Mouse (Mus musculus) hindbrain, embryonic 10.5 days (tissue): Measurements from ENCODE around the gene Matn3. TPM values are rescaled to one million over a fixed set of nuclear protein-coding genes. Genes with fewer than 3 reads are reported as not detected.

Experiments
- DNase-seq: peaks from one replicate; pipeline ENCODE4 v3.0.0-alpha.2; 2017; ENCODE audit warnings: low spot score
- H3K27ac ChIP-seq: fragments of 300-500 bp; sonication (generic); 2 replicates; pipeline ENCODE4 v1.5.1; 2016; ENCODE audit warnings: mild to moderate bottlenecking, moderate library complexity
- H3K27me3 ChIP-seq: fragments of 300-500 bp; sonication (generic); 2 replicates; pipeline ENCODE4 v1.6.1; 2016; ENCODE audit warnings: mild to moderate bottlenecking; ENCODE audit not compliant: poor library complexity, insufficient read depth, severe bottlenecking
- H3K36me3 ChIP-seq: fragments of 300-500 bp; sonication (generic); 2 replicates; pipeline ENCODE4 v1.6.1; 2016; ENCODE audit warnings: mild to moderate bottlenecking, moderate library complexity
- H3K4me1 ChIP-seq: fragments of 300-500 bp; sonication (generic); replicated peaks from 2 replicates; pipeline ENCODE4 v1.6.1; 2016; ENCODE audit warnings: mild to moderate bottlenecking
- H3K4me3 ChIP-seq: fragments of 300-500 bp; sonication (generic); 2 replicates; pipeline ENCODE4 v1.5.1; 2016; ENCODE audit warnings: mild to moderate bottlenecking, moderate library complexity
- H3K9me3 ChIP-seq: fragments of 300-500 bp; sonication (generic); 2 replicates; pipeline ENCODE4 v1.6.1; 2016; ENCODE audit warnings: mild to moderate bottlenecking, moderate library complexity
- WGBS: fragments of 180-500 bp; shearing (Covaris S2); methylation state at CpG from one replicate; pipeline ENCODE4 v1.1.7; 2016; 5-methylcytosine and 5-hydroxymethylcytosine counted together
- polyA plus RNA-seq: library from polyadenylated mRNA; unstranded; fragments of >200 nt; fragmentation: Nextera tagmentation; extraction: Ambion mirVana; gene quantifications from 2 replicates; pipeline ENCODE4 v1.2.1, GENCODE M21; 2016

The Matn3 gene
- polyA plus RNA-seq, 1 experiment from 2014 or later: 2.5 TPM

DNA sequence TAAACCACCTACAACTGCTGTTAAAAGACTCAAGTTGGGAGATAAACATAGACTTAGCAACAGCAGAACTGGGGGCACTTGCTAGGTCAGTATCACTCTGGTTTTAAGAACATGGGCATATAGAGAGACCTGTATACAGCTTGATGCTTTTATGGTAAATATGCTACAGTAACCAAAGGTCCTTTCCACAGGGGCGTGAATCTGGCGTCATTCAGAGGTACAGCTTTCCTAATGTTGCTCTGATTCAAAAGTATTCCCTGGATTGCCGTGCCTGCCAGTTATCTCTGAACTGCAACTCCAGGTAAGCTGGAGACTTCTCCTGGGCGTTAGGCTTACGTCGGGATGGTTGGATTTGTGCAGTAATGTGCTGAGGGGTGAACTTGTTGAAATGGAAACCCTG, 60.1 kb downstream of the Matn3 start:
- Histone ChIP-seq H3K4me3 (no peak overlapping the region), H3K36me3 (peaks cover 19% of the 10 kb centered on the region; the same call in 1 of the 2 replicates), H3K27ac (no peak overlapping the region), H3K4me1 (no peaks in the 10 kb centered on the region), H3K27me3 (no peaks in the 10 kb centered on the region), H3K9me3 (no peaks in the 10 kb centered on the region)
- WGBS: 94% methylated on average over 6 of the region's 6 CpGs
- no peak for DNase-seq

DNA sequence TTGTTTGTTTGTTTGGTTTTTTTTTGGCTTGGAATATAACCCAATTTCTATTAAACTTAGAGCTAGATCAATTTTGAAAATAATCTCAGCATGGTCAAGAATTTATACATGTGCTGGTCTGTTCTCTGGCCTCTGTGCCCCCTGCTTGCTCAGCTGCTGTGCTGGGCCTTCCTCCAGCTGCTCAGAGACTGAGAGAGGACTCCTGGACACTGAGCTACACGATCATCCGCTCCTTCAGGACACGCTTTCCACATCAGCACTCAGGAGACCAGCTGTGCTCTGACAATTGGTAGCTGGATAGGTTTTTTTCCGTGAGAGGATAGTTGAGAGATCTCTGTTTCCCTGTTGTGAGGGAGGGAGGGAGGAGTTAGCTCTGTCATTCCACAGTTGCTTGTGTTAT, 62.6 kb downstream of the Matn3 start:
- Histone ChIP-seq H3K27ac (no peak overlapping the region), H3K27me3 (no peaks in the 10 kb centered on the region), H3K4me3 (no peak overlapping the region), H3K36me3 (peaks cover 18% of the 10 kb centered on the region; the same call in 1 of the 2 replicates), H3K4me1 (no peaks in the 10 kb centered on the region), H3K9me3 (no peaks in the 10 kb centered on the region)
- WGBS: 69% methylated on average over 4 of the region's 4 CpGs
- DNase-seq: no peak

DNA sequence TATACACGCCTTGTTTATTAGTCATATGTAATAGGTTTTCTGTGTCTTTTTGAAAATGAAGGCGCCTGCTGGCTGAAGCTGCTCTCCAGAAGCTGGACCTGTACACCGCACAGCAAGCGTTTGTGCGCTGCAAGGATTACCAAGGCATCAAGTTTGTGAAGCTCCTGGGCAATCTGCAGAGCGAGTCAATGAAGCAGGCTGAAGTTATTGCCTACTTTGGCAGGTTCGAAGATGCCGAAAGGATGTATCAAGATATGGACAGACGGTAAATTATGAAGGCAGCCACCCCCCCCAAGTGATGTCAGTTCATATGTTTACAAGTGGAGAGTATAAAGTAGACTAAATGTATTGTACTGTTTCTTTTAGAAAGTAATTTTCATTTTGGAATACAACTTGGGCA, 68.6 kb downstream of the Matn3 start:
- Histone ChIP-seq H3K27me3 (no peaks in the 10 kb centered on the region), H3K36me3 (peaks cover 39% of the 10 kb centered on the region), H3K4me1 (no peaks in the 10 kb centered on the region), H3K4me3 (no peak overlapping the region), H3K9me3 (no peaks in the 10 kb centered on the region), H3K27ac (no peak overlapping the region)
- WGBS: 94% methylated on average over 9 of the region's 9 CpGs
- no peak for DNase-seq

DNA sequence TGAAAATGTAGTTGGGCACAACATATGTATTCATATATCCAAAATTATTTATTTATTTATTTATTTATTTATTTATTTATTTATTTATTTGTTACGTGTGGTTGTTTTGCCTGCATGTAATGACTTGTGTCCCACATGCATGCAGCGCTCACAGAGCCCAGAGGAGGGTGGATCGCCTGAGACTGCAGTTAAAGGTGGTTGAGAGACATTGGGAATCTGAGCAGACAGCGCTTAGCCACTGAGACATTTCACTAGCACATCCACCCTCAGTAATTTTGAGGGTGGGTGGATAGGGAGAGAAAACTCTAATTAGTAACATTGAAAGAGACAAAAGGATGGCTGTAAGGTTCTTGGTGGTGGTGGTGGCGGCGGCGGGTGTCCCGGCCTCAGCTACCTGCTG, 72.7 kb downstream of the Matn3 start:
- H3K9me3 ChIP-seq: no peaks in the 10 kb centered on the region
- DNase-seq: no peak

DNA sequence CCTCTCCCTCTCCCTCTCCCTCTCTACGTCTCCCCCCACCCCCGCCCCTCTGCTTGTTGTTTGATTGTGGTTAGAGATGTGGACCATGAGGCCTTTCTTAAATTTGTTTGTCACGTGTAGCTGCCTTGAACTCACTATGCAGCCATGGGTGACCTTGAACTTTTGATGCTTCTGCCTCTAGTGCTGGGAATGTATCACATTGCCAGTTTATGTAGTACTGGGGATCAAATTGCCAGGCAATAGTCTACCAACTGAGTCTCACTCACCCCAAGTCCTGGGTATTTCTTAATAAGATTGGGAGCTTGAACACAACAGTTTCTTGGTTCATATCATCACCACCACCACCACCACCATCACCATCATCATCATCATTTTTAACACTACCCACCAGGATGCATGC, 73.3 kb downstream of the Matn3 start:
- DNase-seq: no peak
- 77% methylated on average over 3 of the region's 3 CpGs for WGBS
- no peaks in the 10 kb centered on the region for H3K4me1 ChIP-seq
- peaks cover 31% of the 10 kb centered on the region for H3K36me3 ChIP-seq
- H3K4me3 ChIP-seq: no peak overlapping the region
- no peak overlapping the region for H3K27ac ChIP-seq
- no peaks in the 10 kb centered on the region for H3K9me3 ChIP-seq
- H3K27me3 ChIP-seq: no peaks in the 10 kb centered on the region

More for the DNA sequence above, 72.7 kb downstream of the Matn3 start:
- no peaks in the 10 kb centered on the region for H3K27me3 ChIP-seq
- H3K4me1 ChIP-seq: no peaks in the 10 kb centered on the region
- H3K4me3 ChIP-seq: no peak overlapping the region
- no peak overlapping the region for H3K27ac ChIP-seq
- WGBS: 90% methylated on average over 8 of the region's 8 CpGs
- peaks cover 32% of the 10 kb centered on the region for H3K36me3 ChIP-seq

Other genes starting within 250 kb of the Matn3 start
- 92.2 and 117 TPM in 2 replicates for gene Sdc1, start 176.6 kb upstream of the Matn3 start, polyA plus RNA-seq
- 130 and 147 TPM in 2 replicates for gene Laptm4a, start 26.3 kb upstream of the Matn3 start, polyA plus RNA-seq
- 21.1 and 22.9 TPM in 2 replicates for gene Wdr35, start 26.0 kb downstream of the Matn3 start, polyA plus RNA-seq
- gene Ttc32, start 82.1 kb downstream of the Matn3 start, polyA plus RNA-seq: 20.4 and 22.5 TPM in 2 replicates